Mouse (Mus musculus): ENCODE measurements around the gene Acly.

The Acly gene

DNA sequence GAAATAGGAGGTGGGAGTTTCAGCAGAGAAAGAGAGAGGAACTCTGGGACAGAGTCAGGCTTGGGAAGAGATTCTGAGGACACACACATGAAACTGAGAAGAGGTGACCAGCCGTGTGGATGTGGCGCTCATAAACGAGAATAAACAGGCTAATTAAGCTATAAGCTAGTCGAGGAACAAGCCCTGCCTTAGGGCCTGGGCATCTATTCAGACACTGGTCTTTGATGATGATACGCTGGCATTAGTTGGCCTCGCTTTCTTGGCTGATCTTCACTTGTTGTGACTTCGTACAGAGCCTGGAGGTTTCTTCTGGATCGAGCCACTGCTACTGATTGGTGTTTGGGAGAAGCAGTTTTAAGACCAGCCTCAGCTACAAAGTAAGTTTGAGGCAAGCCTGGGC lies 21.8 kb downstream of the Acly start:
- DNase-seq, result no peak

- DNase-seq, result no peak
Measured at GRCm38 (mm10) chr11:100504990-100505660, 22.7 kb downstream of the Acly start.

GRCm38 (mm10) chr11:100501321-100501720 lies 26.5 kb downstream of the Acly start:
- DNase-seq, result no peak

DNA sequence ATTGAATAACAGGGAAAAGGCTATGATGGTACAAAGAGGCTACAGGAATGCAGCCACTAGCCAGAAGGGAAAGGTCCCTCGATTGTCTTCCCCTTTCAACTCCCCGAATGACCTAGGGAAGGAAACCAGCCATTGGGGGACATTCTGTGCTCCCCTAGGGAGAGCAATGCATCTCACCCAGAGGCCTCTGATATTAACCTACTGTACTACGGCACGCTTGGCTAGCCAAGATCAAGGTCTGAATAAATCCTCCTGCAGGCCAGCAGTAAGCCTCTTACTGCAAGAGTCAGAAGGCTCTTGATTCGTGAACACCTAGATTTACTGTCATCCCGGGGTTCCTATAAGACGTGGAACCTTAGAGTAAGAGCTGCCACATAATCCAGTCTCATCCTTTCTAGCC lies 27.1 kb downstream of the Acly start:
- no peak for DNase-seq

DNA sequence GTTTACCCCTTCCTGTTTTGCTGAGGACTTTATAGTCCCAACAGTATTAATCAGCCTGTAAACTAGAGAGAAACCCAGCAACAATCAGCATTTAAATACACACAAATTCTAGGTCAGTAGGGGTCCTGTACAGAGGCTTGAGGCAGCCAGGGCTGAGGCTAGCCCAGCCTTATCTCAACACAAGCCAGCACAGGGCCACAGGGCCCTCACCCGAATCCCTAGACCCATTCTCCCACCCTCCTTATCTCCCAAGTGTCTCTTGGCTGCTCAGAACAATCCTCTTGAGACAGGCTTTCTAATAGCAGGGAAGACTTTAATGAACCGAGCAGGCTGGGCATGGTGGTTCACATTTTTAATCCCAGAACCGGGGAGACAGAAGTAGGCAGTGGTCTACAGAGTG lies 27.6 kb downstream of the Acly start:
- DNase-seq, result no peak

DNA sequence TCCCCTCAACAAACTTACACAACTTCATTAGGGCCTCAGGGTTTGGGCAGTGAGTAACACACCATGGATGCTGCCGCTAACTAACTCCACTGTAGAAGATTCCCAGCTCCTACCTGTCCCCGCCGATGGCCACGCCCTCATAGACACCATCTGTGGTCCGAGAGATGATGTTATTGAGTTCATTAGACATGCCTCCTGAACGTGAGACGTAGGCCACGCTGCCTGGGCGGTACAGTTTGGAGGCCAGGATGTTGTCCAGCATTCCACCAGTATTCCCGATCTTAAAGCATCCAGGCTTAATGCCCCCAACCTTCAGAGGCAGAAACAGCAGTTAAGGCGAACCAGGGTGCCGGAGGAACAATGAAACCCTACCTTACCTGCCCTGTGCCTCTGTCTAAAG lies 34.0 kb downstream of the Acly start:
- DNase-seq, result no peak

GRCm38 (mm10) chr11:100490951-100491350 lies 36.8 kb downstream of the Acly start:
- no peak for DNase-seq

GRCm38 (mm10) chr11:100485801-100486538 lies 41.8 kb downstream of the Acly start:
- peak; percentile 35 for DNase-seq

DNA sequence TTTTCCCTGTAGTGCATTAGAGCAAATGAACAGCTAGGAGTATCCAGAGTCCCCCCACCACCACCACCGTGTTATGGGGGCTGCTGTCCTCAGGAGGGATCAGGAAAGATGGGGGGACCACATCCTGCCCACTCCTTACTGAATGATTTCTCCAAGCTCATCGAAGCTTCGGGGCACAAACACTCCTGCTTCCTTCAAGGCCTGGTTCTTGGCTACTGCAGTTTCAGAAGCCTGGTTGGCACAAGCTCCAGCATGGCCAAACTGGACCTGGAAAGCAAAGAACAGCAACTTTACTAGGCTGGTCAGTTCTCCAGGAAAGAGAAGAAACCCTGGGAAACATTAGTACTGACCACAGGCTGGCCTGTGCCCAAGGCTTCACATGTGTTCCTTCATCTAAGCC lies 43.3 kb downstream of the Acly start:
- DNase-seq, result no peak

GRCm38 (mm10) chr11:100479152-100479551 lies 48.6 kb downstream of the Acly start:
- no peak for DNase-seq

DNA sequence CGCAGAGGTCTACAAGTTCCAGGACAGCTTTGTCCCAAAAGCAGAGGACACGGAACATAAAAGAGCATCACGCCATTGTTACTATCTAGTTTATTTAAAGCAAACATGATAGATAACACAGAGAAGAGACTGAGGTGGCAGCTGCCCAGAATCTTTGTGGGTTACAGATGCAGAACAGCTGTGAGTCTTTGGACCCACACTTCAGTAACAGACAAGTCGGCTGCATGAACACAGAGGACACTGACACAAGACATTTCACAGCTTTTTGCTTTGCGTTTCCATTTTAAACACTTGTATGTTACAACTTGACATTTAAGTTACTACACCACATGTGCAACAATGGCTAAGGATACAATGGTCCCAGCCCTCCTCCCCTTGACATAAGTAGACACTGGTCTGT lies 51.5 kb downstream of the Acly start:
- DNase-seq, result no peak

DNA sequence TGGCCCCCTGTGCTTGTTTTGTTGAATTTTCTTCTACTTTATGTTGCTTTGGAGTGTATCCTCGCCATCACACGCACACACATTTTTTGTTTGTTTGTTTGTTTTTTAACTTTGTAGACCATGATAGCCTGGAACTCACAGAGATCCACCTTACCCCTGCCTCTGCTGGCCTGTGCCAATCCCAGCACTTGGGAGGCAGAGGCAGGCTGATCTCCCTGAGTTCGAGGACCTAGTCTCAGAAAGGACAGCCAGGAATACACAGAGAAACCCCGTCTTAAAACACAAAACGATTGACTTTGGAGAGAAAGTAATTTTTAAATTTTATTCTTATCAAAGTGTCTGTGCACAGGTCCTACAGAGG lies 54.9 kb downstream of the Acly start:
- DNase-seq, result no peak

DNA sequence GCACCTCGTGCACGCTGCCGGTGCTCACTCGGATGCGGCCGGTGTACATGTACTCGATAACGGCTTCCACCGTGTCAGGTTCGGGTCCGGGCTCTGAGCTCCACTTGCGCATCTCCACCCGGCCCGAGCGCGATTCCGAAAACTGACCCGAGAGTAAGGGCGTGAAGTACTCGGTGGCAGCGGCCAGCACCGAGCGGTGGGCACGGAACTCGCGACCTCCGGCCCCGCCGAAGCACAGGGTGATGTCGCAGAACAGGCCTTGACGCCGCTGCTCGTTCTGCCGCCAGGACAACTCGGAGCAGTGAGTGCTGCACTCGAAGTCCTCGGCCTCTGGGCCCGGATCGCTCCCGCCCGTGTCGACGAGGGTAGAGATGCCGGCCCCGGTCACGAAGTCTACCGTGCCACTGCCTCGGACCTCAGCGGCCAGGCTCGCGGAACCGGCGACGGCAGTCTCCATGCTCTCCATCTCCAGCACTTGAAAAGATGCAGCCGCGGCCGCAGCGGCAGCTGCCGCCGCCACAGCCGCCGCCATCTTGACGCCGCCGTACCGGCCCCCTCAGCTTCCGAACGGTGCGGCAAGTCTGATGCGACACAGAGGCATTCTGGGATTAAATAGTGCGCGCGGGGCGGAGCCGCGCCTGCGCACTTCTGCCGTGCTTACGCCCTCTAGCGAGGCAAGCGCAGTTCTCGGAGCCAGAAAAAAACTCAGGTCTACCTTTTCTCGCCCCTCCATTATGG lies 55.4 kb downstream of the Acly start, which contains the start of gene Klhl11:
Gene Klhl11, minus strand, starts transcription at position 545 of the 738 bp plus-strand sequence.
- peak; percentile 89 for DNase-seq

DNA sequence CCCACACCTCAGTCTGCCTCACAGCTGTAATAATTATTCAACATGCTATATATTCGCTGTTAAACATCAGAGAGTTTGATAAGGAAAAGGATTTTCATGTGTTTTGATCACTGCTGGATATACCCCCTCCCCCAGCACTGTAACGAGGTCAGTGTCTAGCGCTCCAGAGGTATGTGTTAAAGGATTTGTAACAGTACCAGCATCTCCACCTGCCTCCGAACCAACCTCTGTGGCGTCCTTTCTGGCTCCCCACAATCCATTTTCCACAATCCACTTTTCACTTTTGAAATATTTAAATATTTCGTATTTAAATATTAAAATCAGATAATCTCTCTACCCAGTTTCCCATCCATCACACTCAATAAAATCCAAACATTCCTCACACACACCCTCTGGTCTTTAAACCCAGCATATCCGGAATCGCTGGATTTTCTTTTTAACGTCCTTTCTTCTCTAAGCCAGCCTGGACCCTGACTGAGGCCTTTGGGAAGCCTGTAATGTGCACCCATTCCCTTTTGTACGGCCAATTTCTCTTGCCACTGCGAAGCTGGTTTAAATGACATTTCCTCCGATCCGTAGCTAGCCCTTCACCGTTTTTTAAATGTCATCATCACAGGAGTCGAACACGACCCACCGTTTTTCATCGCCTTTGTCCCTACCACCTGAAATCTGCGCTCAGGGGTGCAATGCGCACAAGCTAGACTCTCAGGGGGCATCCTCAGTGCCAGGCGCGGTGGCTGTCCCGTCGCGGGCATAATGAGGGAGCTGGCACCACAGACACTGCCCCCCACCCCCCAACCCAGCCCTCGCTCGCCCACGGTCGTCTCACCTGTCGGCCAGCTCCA lies 56.2 kb downstream of the Acly start:
- no peak for DNase-seq

- no peak for DNase-seq
Measured at GRCm38 (mm10) chr11:100465833-100466232, 62.0 kb downstream of the Acly start.

GRCm38 (mm10) chr11:100465229-100465792 lies 62.5 kb downstream of the Acly start:
- DNase-seq, result no peak

DNA sequence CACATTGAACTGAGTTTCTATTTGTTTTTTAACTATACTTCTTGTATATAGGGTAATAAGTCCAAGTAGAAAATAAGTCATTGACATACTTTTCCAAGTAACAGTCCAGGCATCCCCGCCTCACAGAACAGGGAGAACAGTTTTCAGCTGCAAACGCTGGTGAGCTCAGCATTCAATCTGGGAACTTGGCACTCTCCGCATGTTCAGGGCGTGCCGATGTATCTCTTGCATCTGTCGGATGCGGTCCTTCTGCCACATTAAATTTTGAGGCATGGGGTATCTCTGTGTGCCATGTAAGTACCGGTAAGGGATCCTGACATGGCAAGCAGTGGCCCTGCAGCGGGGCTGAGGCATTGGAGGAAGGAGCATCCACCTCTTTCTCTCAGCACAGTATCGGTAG lies 65.1 kb downstream of the Acly start:
- DNase-seq, result no peak

GRCm38 (mm10) chr11:100457711-100458110 lies 70.1 kb downstream of the Acly start:
- no peak for DNase-seq

GRCm38 (mm10) chr11:100457247-100457646 lies 70.6 kb downstream of the Acly start:
- DNase-seq, result no peak

GRCm38 (mm10) chr11:100442625-100443024 lies 85.2 kb downstream of the Acly start:
- no peak for DNase-seq

GRCm38 (mm10) chr11:100441797-100442196 lies 86.0 kb downstream of the Acly start, which contains the start of the genes Nt5c3b and Klhl10:
Nt5c3b (minus strand) TSS chr11:100441808.
Klhl10 (plus strand) TSS chr11:100441917.
- no peak for DNase-seq

Data from cerebellum, adult 11 months (tissue).